Mouse (Mus musculus) heart, postnatal 0 days (tissue): Measurements from ENCODE around the gene Gm42906.

Source experiments
- CTCF ChIP-seq: IDR thresholded peaks from 2 replicates; pipeline ENCODE4 v1.5.1; 2016; ENCODE audit warnings: antibody characterized with exemption, control low read depth, low read depth
- EP300 ChIP-seq: IDR thresholded peaks from 2 replicates; pipeline ENCODE4 v1.6.1; 2016; ENCODE audit warnings: antibody characterized with exemption, low read depth

DNA sequence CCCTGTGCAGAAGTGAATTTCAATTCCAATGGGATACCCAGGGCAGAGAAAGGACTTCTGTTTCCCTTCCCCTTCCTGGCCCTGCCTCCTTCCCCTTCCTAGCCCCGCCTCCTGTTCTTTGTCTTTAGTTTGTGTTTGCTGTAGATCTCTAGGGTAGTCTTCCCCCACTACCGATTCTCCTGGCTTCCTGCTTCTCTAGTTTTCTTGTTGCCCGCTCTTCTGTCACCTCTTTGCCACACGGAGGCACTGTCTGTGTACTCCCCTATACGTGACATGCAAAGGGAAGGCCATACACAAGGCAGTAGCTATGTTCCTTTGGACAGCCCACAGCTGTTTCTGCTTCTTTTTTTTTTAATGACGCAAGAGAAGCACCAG is 371.1 kb downstream of the Gm42906 start:
- TF ChIP-seq CTCF (peak; percentile 63), EP300 (no peak)
